Mouse (Mus musculus): ENCODE data around the gene Gadd45gip1.
A peak's percentile ranks its signal among the peaks of the same experiment; 100 is the strongest.

Gadd45gip1 gene

DNA sequence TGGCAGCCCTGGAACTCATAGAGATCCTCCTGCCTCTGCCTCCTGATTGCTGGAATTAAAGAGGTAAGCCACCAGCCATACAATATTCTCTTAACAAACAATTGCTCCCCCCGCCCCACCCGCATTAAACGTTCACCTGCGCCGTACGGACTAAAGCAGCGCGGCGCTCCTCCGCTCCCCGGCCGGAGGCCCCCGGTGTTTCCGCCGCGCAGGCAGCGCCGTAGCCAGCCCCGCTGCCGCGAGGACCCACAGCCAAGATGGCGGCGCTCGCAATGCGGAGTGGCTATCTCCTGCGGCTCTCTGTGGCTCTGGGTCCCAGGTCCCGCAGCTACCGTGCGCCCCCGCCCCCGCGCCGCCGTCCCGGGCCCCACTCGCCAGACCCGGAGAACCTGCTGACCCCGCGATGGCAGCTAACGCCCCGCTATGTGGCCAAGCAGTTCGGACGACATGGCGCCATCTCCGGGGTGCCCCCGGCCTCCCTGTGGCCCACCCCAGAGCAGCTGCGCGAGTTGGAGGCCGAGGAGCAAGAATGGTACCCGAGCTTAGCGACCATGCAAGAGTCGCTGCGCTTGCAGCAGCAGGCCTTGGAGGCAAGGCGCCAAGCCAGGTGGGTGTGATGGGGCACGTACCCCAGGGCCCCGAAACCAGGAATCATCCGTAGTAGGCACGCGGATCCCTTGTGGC lies 854 bp downstream of the Gadd45gip1 start:
- ATAC-seq (ENCODE audit: low TSS enrichment) = peak; percentile 69

DNA sequence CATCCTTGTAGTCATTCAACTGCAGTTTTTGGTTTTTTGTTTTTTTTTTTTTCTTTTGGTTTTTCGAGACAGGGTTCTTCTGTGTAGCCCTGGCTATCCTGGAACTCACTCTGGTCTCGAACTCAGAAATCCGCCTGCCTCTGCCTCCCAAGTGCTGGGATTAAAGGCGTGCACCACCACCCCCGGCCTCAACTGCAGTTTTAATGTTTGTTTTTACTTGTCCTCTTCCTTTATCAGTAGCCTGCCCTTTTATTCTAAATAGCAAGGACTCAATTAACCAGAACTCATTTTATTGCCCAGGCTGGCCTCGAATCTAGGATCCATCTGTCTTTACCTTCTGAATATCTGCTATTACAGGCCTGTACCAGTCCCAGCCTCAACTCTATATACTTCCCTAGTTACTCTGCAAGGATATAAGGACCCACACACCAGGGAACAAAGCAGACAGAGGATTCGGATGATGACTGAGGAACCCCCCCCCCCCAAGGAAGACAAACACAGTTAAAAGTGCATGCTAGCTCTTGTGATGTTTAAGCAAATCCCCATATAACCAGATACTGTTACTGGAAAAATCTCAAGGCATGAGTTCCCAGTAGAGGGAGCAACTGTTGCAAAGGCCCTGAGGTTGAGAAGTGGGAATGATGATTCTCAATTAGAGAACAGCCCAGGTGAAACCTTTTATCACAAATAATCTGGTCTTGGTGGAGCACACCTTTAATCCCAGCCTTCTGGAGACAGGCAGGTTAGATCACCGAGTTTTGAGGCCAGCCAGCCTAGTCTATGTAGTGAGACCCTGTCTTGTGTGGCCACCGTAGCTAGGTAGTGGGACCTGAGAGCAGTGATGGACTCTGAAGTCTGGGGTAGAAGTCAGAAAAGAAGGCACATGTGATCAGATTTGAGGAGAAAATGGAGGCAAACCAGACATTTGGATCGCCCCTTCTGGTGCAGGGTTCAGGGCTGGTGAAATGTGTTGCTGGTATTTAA lies 1.7 kb downstream of the Gadd45gip1 start:
- no peak for ATAC-seq (ENCODE audit: low TSS enrichment)

DNA sequence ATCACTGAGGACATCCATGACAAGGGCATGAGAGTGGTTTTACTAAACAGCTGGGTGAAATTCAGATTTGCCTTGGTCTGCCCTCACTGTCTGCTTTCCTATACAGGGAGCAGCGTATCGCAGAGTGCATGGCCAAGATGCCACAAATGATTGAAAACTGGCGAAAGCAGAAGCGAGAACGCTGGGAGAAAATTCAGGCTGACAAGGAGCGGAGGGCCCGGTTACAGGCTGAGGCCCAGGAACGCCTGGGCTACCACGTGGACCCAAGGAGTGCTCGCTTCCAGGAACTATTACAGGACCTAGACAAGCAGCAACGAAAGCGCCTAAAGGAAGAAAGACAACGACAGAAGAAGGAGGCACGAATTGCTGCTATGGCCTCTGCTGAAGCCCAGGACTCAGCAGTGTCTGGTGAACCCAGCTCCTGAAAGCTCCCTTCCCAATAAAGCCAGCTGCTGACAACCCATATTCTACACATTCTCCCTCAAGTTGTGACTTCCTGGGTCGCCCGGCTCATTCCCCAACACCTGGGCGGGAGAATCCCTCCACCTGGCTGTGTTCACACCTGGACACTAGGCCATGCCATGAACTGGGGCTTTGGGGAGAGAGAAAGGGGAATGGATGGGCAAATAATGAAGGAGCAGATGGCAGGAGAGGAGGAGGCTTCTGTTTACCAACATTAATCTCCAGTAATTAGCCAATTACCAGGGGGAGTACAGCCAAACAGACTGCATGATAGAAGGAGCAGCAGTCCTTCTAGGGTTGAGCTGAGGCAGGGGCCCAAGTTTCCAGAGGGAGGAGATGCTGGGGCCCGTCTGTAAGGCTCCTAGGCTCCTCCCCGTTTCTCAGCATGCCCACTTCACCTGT lies 2.9 kb downstream of the Gadd45gip1 start:
- ATAC-seq (ENCODE audit: low TSS enrichment) = no peak

GRCm38 (mm10) chr8:84834866-84835855 lies 3.8 kb downstream of the Gadd45gip1 start:
- ATAC-seq (ENCODE audit: low TSS enrichment) = peak; percentile 13; the same call in 1 of the 2 replicates

GRCm38 (mm10) chr8:84837149-84837911 lies 6.0 kb downstream of the Gadd45gip1 start:
- ATAC-seq (ENCODE audit: low TSS enrichment) = no peak

DNA sequence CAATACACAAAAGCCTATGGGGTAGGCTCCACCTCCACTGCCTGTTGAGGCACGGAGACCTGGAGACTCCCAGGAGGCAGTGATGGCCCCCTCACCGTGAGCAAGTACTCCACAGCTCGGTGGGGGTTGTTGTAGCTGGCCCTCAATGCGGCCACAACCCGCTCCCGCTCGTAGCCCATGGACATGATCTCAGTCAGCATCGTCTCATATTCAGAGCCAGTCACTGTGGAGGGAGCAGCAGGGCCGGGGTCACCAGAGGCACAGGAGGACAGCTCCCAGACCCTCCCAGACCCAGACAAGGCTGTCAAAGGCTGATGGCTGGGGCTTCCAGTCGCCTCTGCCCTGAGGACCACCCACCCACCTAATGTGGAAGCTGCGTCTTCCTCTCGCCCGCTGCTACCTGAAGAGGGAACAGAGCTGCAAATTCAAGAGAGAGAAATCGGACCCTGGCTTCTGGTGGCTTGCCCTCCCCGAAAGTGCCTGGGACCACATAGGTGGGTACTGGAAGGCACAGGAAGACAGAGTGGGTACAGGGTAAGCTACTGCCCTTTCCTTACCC lies 6.7 kb downstream of the Gadd45gip1 start:
- ATAC-seq (ENCODE audit: low TSS enrichment) = no peak

DNA sequence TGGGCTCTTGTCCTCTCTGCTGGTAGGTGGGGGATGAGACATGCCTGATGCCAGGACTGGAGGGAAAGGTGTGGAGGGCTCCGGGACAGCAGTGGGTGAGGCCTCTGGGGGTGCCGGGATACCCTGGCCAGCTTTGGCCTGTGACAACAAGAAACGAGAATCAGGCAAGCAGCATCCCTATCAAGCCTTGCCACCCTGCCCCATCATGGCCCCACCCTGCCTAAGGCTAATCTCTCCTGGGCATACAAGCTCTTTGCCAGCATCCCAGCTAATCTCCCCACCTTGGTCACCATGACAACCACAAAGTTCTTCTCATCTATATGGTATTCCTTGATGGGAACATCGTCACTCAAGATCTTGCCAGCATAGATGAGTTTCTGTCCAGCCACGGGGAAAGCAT lies 7.2 kb downstream of the Gadd45gip1 start:
- no peak for ATAC-seq (ENCODE audit: low TSS enrichment)

GRCm38 (mm10) chr8:84839411-84839810 lies 8.1 kb downstream of the Gadd45gip1 start:
- ATAC-seq (ENCODE audit: low TSS enrichment) = no peak

GRCm38 (mm10) chr8:84839875-84840247 lies 8.5 kb downstream of the Gadd45gip1 start:
- no peak for ATAC-seq (ENCODE audit: low TSS enrichment)

- ATAC-seq (ENCODE audit: low TSS enrichment) = peak; percentile 93
Measured at GRCm38 (mm10) chr8:84840248-84840999, 9.1 kb downstream of the Gadd45gip1 start, which contains the start of gene Rad23a. Rad23a (minus strand) TSS chr8:84840665.

GRCm38 (mm10) chr8:84841514-84841913 lies 10.2 kb downstream of the Gadd45gip1 start:
- ATAC-seq (ENCODE audit: low TSS enrichment) = no peak

DNA sequence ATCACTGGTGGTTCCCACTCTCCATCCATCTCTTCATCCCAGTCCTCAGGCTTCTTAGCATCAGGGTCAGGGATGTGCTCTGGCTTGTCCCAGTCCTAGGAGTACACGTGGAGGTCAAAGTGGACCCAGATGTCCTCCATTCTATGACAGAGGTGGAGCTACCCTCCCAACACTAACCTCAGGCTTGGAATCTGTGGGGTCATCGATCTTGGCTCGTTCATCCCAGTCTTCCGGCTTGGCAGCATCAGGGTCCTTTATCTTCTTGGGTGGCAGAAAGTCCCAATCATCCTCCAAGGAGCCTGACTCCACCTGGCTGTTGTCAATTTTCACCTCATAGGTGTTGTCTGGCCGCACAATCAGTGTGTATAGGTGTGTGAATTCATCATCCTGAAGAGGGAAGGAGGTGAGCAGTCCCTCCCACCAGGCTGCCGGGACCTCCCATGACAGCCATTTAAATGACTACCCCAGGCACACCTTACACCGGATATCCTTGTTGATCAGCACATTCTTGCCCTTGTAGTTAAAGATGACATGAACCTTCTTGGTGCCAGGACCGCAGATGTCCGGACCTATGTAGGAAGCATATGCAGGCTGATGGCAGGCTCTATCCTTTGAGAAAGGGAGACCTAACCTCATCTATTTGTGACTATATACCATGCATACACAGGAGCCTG lies 13.2 kb downstream of the Gadd45gip1 start:
- ATAC-seq (ENCODE audit: low TSS enrichment) = no peak

GRCm38 (mm10) chr8:84845355-84846093 lies 14.2 kb downstream of the Gadd45gip1 start:
- ATAC-seq (ENCODE audit: low TSS enrichment) = no peak

DNA sequence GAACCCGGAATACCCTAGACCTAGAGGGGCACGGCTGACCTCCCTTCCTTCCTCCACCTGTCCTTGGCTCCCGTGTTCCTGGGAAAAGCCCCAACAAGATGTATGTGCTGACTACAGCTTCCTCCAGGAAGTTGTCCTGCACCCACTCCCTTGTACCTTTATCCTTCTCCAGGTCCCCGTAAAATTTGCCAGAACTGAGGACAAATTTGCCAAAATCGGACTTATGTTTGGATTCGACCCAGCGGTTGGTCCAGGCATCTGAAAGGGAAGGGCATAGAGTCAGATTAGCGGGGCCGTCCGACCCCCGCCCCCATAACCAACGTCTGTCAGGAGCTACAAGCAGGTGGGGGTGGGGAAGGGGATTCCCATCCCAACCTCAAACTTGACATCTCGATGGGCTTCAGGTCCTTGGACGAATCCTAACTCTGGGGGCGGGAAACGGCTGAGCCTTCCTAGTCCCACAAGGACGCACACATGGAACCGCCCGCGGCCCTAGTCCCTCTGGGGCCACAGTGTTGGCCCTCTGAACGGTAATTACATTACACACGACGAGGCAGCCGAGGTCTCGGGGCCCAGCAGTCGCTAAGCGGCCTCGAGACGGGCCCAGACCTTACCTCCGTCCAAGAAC lies 14.9 kb downstream of the Gadd45gip1 start:
- peak; percentile 5 for ATAC-seq (ENCODE audit: low TSS enrichment)

GRCm38 (mm10) chr8:84846722-84847572 lies 15.6 kb downstream of the Gadd45gip1 start, which contains the start of gene Calr:
Calr (minus strand) TSS chr8:84846934.
- peak; percentile 97 for ATAC-seq (ENCODE audit: low TSS enrichment)
